10 mouse cellular contexts compared by ENCODE assay signal in the genomic region with DNA sequence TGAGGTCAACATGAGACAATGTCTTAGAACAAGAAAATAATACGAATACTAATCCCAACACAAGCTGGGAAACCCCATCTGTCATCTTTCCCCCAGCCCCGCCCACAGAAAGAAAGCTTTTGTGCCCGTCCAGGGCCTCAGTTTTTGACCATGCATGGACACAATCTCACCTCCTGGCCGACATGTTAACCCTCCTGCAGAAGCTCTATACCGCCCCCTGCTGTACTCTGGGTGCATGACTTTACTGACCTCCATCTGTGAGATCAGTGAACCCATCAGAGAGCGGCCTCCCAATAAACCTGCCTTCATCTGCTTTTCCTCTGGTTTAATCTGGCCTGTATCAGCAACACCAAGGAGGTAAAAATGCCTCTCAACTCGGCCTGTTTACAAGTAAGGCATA.
DNase-seq lines count a peak whose midpoint lies in the region; ATAC-seq and TF ChIP-seq lines count a peak whose summit lies in the region.
"Had no signal": no experiment of that assay in that cellular context is flagged by ENCODE, and none has a peak within 500 bp of the region (broad histone marks: within the 10 kb centered on the region; RNA-seq: fewer than 3 reads in every experiment).

No protein-coding gene starts in this region.

- intact Hi-C loops in gastrocnemius, adult 2 months (cut with DNase I): loop anchor here (5.0 to 10.0 kb wide), 2 partner anchors 304 to 476 kb away; no protein-coding TSS in a partner anchor

- peak; percentile 77 for TF ChIP-seq CTCF in gastrocnemius, adult 2 months (IDR thresholded peaks at IDR 0.05)

- no peak for ATAC-seq in cerebellum, adult (ENCODE audit: insufficient number of reproducible peaks, low FRiP score, low TSS enrichment)

- no peak overlapping the region for H3K4me3 ChIP-seq in gastrocnemius, adult 2 months
- H3K4me3 ChIP-seq: erythroblast, embryonic 14.5 days; limb, embryonic 12.5 days had no signal

- H3K27ac ChIP-seq in gastrocnemius, adult 2 months: no peak overlapping the region
- H3K27ac ChIP-seq: limb, embryonic 12.5 days had no signal

- DNase-seq in cerebellum, adult 11 months: peak; percentile 12
- peak; percentile 17 for DNase-seq in 3T3-L1 (ENCODE audit: low read depth, low spot score)
- peak; percentile 43 for DNase-seq in brain, adult 2 months (ENCODE audit: low read depth, low spot score)
- peak; percentile 73 for DNase-seq in gastrocnemius, adult 2 months
- DNase-seq in layer of hippocampus, adult 8-10 months (ENCODE audit: low spot score in 2 of 2): peak; percentile 7 to 26
- peak; percentile 75 for DNase-seq in naive thymus-derived CD4-positive, alpha-beta T cell, adult 2 months (ENCODE audit: low read depth)
- DNase-seq in thymus, postnatal 4 days: peak; percentile 77

Comparison
In these comparisons a context has a peak if more than half of its experiments do, and no peak if none do; other contexts are left out.
1. DNase-seq: peak in every context shown above with its lines; median percentile 77 in thymus, postnatal 4 days; 75 in naive thymus-derived CD4-positive, alpha-beta T cell, adult 2 months; 73 in gastrocnemius, adult 2 months; 43 in brain, adult 2 months; 17 in 3T3-L1; 16 in layer of hippocampus, adult 8-10 months; 12 in cerebellum, adult 11 months.